Mouse (Mus musculus) C2C12 (cell line): ENCODE results near the gene Entpd5.

ENCODE experiments used
- CEBPB ChIP-seq: IDR thresholded peaks from one replicate; pipeline ENCODE4 v1.6.1; 2011; ENCODE audit warnings: low read depth, mild to moderate bottlenecking, control low read depth, moderate library complexity
- CTCF ChIP-seq: IDR thresholded peaks from one replicate; pipeline ENCODE4 v1.5.1; 2011; ENCODE audit not compliant: control insufficient read depth, insufficient read depth, insufficient read length
- MAX ChIP-seq: IDR thresholded peaks from one replicate; pipeline ENCODE4 v1.6.1; 2011; ENCODE audit warnings: mild to moderate bottlenecking, control low read depth
- MYOG ChIP-seq: IDR thresholded peaks from one replicate; pipeline ENCODE4 v1.6.1; 2011; ENCODE audit not compliant: control insufficient read depth, insufficient read length; ENCODE audit errors: extremely low read depth
- USF1 ChIP-seq: IDR thresholded peaks from one replicate; pipeline ENCODE4 v1.6.1; 2011; ENCODE audit warnings: low read depth, mild to moderate bottlenecking, control low read depth, moderate library complexity

- no peak for TF ChIP-seq USF1
- TF ChIP-seq CTCF: no peak
- TF ChIP-seq MAX: no peak
- TF ChIP-seq MYOG: no peak
- no peak for TF ChIP-seq CEBPB
These were observed 24.2 kb downstream of the Entpd5 start for GRCm38 (mm10) chr12:84384644-84385081.
